Mouse (Mus musculus) G1E (cell line): ENCODE data around the gene C130026I21Rik.
"Not testable (repeated sequence)": the region's sequence is repeated elsewhere in the genome, so short reads cannot be mapped to it uniquely, and the experiment has no call there.

Source experiments
- CTCF ChIP-seq: IDR thresholded peaks from 2 replicates; pipeline ENCODE4 v1.5.1; 2012; ENCODE audit warnings: low read depth, low read length, inconsistent platforms, mixed read lengths
- GATA1 ChIP-seq: IDR thresholded peaks from 2 replicates; pipeline ENCODE4 v1.6.1; 2012; ENCODE audit warnings: borderline replicate concordance, low read length, inconsistent platforms, mixed read lengths
- POLR2AphosphoS5 ChIP-seq: IDR thresholded peaks from 2 replicates; pipeline ENCODE4 v1.6.1; 2012; ENCODE audit warnings: low read depth, low read length, inconsistent platforms; ENCODE audit not compliant: insufficient replicate concordance
- TAL1 ChIP-seq: conservative IDR thresholded peaks from 2 replicates; pipeline ENCODE4 v1.6.1; 2012; ENCODE audit warnings: low read depth, low read length, inconsistent platforms, mixed read lengths

DNA sequence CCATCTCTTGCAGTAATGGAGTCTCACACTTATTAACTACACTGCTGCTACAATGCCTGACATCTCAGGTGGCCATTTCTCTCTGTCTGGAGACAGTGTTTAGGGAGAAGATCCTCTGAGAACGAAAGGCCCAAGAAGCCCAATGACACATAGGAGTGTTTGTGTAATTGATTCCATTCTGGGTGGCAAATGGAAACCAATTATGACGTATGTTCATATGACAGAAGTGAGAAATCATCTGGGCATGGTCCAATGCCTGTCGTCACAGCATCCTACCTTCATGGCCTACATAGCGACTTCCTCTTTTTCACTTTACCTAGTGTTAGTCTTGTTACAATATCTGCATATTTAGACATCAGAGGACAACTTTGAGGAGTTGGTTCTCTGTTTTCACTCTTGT is 168.6 kb downstream of the C130026I21Rik start:
- TF ChIP-seq TAL1, CTCF, POLR2AphosphoS5, GATA1: not testable (repeated sequence)
